Mouse (Mus musculus): ENCODE results near the gene Htra1.

Gene Htra1

DNA sequence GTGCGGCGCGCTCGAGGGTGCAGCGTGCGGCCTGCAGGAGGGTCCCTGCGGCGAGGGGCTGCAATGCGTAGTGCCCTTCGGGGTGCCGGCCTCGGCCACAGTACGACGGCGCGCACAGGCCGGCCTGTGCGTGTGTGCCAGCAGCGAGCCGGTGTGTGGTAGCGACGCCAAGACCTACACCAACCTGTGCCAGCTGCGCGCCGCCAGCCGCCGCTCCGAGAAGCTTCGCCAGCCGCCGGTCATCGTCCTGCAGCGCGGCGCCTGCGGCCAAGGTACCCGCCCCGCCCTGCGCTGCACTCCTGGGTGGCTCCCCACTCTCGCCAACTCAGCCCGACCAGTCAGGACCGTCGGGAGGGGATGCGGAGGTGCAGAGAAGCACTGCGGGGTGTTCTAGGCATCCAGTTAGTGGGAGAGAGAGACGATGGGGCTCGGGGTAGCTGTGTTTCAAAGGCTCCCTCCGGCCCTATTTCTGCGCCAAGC is 601 bp downstream of the Htra1 start:
- DNase-seq: peak; percentile 41 to 50

GRCm38 (mm10) chr7:130937266-130937841 is 1.4 kb downstream of the Htra1 start:
- DNase-seq: peak; percentile 20 to 53

DNA sequence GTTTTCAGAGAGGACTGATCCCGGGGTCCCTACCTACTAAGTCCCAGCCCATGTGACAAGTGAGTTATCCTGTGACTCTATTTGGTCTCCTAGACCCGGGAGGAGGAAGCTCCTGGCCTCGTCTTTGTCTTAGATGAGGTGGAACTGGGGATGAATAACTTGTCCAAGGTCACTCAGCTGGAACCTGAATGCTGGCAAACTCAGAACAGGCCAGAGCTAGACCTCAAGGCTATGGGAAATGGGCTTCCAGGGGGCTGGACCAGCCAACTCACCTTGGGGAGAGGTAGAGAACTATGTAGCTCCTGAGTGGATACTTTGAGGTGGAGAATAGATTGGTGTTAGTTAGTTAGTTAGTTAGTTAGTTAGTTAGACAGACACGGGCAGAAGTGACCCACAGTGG is 2.1 kb downstream of the Htra1 start:
- no peak for DNase-seq

- no peak for DNase-seq
Measured at GRCm38 (mm10) chr7:130938896-130939295, 3.0 kb downstream of the Htra1 start.

DNA sequence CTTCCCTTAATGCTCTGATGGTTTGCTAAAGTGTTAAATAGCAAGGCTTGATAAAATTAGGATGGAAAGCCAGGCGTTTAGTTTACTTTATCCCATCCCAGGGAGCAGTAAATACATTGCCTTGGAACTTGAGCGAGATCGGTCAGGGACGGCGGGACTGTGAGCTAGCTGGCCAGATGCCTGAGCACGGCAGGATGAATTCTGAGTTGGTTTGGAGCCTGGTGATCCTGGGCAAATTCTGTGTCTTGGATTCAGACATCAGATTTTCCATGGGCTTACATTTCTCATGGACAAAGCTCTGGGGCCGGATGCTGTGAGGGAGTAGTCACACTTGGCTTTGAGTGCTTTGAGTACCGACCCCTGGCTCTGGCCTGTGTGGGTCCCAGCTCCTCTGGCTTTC is 4.8 kb downstream of the Htra1 start:
- DNase-seq: peak; percentile 7 to 48

- DNase-seq: no peak
Measured at GRCm38 (mm10) chr7:130943280-130943895, 7.5 kb downstream of the Htra1 start.

GRCm38 (mm10) chr7:130944766-130945475 is 9.0 kb downstream of the Htra1 start:
- no peak for DNase-seq

DNA sequence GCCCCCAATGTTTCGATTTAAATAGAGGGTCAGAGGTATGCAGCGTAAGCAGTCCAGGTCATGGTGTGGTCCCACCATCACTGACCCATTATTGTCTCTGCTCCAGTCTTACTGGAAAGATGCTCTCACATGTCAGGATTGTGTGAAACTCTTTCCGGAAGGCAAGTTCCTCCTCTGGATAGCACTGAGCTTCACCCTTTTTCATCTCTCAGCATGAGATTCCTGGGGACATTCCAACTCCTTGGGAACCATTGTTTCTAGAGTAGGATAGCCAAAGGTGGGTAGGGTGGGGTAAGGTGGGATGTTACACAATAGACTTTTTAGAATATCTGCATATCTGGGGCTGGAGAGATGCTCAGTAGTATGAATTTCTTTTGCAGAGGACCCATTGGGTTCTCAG is 9.8 kb downstream of the Htra1 start:
- DNase-seq: no peak

GRCm38 (mm10) chr7:130946303-130946702 is 10.4 kb downstream of the Htra1 start:
- DNase-seq: no peak

- DNase-seq: peak in 1 of 2 experiments; percentile 46
Measured at GRCm38 (mm10) chr7:130948563-130949208, 12.8 kb downstream of the Htra1 start.

- DNase-seq: peak; percentile 55 to 77
Measured at GRCm38 (mm10) chr7:130949331-130949751, 13.4 kb downstream of the Htra1 start.

DNA sequence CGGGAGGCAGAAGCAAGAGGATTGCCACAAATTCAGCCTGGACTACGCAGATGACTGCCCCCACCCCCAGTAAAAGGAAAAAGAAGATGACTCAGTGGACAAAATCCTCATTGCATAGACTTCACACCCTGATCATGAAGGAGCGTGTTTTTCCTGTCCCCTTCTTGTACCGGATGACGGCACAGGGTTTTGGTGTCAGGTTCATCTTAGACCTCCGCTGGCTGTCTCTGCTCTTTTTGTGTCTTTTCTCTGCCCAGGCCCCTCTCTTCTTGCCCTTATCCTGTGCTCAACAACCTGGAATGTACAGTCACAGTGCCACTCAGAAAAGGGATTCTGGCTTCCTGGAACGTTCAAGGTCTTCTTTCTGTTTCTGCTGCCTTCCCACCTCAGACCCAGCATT is 14.6 kb downstream of the Htra1 start:
- no peak for DNase-seq

DNA sequence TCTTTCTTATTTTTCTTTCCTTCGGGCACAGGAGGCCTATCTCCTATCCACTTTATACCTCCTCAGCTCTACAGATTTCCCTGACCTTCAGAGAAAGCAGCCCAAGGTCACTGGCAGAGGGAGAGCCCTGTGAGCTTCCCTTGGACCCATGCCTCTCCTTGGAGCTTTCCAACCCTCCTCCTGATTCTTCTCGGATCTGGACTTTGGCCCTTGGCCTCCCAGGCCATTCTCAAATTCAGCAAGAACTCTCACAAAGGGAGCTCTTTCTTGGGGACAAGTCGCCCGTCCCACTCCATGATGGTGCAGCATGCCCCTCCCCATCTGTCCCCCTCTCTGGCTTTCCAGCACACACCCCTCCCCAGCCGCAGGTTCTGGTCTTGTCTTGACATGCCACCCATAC is 15.1 kb downstream of the Htra1 start:
- DNase-seq: no peak

- DNase-seq: no peak
Measured at GRCm38 (mm10) chr7:130953376-130953775, 17.5 kb downstream of the Htra1 start.

- DNase-seq: no peak
Measured at GRCm38 (mm10) chr7:130954177-130954601, 18.3 kb downstream of the Htra1 start.

DNA sequence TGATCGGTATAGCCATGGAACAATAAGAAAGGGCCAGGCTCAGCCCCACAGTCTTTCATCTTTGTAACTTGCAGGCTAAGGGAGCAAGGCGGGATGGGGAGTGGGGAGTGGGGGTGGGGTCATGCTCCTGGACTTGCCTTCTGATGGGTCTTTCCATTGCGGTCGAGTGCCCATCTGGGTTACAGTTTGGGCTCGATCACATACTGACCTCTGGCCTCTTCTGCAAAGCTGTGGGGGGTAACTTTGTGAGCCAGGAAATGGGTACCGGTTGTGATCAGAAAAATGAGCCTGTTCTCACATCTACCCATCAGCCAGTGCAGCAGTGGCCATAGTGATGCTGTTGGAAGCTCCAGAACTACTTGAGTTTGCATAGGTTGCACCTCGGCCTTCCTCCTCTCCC is 22.6 kb downstream of the Htra1 start:
- no peak for DNase-seq

DNA sequence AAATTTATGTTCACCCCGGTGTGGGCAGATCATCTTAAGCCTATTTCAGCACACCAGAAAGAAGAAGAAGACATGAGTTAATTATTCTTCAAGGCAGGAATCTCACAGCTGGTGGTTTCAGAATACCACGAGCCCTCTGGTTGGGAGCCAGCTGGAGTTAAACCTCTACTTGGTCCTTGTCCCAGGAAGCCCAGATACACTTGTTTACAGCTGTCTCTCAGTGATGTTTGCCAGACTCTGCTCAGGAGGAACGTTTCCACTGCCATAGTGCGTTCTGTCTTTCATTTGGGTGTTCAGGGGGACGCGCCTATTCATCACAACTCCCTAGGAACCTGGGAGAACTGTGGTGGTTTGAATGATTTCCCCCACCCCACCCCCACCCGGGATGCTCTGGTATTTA is 24.0 kb downstream of the Htra1 start:
- peak; percentile 52 to 71 for DNase-seq

DNA sequence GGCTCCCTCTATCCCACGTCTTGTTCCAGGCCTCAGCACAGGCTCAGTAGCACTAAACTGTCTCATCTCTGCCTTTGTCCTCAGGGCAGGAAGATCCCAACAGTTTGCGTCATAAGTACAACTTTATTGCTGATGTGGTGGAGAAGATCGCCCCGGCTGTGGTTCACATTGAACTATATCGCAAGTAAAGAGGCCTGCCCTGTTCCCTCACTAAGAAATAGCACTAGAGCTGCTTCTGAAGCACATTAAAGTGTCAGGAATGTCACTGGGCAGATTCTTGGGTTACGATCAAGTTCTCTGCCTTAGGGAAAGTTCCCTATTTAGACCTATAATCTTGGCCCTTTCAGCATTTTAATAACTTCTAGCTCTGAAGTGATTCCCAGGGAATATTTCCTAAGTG is 25.5 kb downstream of the Htra1 start:
- no peak for DNase-seq

GRCm38 (mm10) chr7:130964686-130965085 is 28.8 kb downstream of the Htra1 start:
- peak; percentile 64 to 76 for DNase-seq

GRCm38 (mm10) chr7:130965396-130965795 is 29.5 kb downstream of the Htra1 start:
- DNase-seq: no peak

GRCm38 (mm10) chr7:130965909-130966365 is 30.0 kb downstream of the Htra1 start:
- peak in 1 of 2 experiments; percentile 58 for DNase-seq

DNA sequence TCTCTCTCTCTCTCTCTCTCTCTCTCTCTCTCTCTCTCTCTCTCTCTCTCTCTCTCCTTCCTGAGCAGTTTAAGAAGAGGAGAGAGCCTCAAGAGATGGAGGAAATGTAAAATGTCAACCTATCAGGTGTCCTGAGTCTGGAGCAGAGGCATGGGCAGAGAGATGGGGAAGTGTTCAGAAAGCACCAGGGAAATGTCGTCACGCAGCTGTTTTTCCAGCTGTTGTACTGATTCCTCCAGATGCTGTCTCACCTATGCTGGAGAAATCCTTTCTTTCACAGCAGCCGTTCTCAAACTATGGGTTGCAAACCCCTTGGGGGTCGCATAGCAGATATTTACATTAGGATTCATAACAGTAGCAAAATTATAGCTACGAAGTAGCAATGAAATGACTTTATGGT is 30.5 kb downstream of the Htra1 start:
- DNase-seq: no peak

DNA sequence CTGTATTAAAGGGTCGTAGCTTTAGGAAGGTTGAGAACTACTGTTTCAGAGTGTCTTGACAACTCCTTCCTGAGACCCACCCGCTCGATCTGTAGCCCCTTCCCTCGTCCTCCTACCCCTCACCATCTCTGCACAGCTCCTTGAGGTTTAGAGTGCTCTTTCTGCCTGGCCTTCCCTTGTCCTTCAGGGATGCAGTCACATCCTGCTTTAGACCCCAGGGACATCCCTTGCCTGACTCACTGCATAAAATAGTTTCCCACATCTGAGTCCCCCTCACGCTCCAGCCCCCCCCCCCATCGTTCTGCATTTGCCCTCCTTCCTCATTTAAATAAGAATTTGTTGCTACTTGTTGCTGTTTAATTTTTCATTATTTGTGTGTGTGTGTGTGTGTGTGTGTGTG is 31.0 kb downstream of the Htra1 start:
- peak in 1 of 2 experiments; percentile 15 for DNase-seq
